Mouse (Mus musculus) heart, postnatal 10 days (tissue): Measurements from ENCODE around the gene Rgl1. TPM values are rescaled to one million over a fixed set of nuclear protein-coding genes. Genes with fewer than 3 reads are reported as not detected.
A peak's percentile ranks its signal among the peaks of the same experiment; 100 is the strongest.

Source experiments
- DNase-seq, 2 experiments: peaks; one replicate each; pipeline ENCODE4 v3.0.0; 2021
- intact Hi-C: fragments of 180-260 bp; cut with DNase I; formaldehyde crosslinking; loops from one replicate; pipeline ENCODE4 v1.15.1; 2025
- total RNA-seq, 2 experiments: library from RNA; stranded (reverse); gene quantifications; 2 replicates each; pipeline ENCODE4 v1.2.3; 2021

Gene Rgl1
- total RNA-seq, result 10 to 100 TPM; 59.3 to 72.0 TPM

DNA sequence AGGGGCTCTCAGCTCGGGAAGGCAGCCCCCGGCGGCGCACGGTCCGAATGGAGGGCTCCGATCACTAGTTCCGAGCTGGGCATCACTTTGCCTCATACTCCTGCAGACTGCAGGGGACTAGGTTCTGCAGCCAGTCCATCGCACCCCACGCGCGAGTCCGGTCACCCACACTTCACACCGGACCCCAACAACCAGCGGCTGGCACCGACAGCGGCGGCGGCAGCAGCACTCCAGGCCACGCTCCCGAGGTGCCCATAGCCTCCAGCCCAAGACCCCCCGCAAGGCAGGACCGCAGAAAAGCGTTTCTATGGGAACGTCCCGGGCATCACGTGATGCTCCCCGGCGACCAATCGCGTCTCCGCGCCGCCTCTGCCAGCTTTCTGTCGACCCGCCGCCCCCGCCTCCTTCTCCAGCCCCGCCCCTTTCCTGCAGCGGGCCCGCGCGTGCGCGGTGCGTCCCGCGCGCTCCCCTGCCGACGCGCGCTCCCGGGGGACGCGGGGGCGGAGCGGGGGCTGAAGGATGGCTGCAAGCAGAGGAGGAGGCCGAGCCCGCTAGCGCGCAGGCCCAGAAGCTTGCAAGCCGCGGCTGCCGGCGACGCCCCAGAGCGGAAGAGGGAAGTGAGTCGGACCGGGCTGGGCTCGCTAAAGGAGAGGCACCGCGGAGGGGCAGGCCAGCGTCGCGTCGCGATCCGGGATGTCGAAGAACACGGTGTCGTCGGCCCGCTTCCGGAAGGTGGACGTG, at the start of gene Rgl1, which contains the start of gene Arpc5:
TSS of gene Rgl1 (minus strand) at position 320 of the 741 bp plus-strand sequence.
TSS of gene Arpc5 (plus strand) at position 511 of the 741 bp plus-strand sequence.
- intact Hi-C loops, result loop anchor here (5.0 to 10.0 kb wide), 2 partner anchors 244 to 381 kb away; partner anchors contain the start of gene Tsen15
- DNase-seq, result peak; percentile 97 to 98

DNA sequence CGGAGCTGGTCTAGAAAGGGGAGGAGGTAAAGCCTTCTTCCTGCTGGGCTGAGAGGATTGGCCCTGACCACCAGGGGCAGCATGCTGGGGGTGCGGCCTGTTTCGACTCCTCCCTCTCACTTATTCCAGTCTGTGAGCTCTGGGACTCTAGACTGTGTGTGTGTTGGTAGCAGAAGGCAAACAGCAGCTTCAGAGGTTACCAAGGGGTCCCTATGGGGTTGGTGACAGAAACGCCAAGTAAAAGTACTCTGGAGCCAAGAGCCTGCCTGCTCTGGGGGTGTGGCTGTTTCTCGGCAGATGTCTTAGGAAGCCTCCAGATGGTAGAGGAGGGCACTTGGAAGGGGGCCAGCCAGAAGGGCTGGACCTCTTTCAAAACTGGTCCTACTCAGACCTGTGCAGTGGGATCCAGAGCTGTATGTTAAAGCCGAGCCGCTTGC, 49.1 kb upstream of the Rgl1 start:
- intact Hi-C loops, result no loop called here
- DNase-seq, result peak; percentile 24 to 57

DNA sequence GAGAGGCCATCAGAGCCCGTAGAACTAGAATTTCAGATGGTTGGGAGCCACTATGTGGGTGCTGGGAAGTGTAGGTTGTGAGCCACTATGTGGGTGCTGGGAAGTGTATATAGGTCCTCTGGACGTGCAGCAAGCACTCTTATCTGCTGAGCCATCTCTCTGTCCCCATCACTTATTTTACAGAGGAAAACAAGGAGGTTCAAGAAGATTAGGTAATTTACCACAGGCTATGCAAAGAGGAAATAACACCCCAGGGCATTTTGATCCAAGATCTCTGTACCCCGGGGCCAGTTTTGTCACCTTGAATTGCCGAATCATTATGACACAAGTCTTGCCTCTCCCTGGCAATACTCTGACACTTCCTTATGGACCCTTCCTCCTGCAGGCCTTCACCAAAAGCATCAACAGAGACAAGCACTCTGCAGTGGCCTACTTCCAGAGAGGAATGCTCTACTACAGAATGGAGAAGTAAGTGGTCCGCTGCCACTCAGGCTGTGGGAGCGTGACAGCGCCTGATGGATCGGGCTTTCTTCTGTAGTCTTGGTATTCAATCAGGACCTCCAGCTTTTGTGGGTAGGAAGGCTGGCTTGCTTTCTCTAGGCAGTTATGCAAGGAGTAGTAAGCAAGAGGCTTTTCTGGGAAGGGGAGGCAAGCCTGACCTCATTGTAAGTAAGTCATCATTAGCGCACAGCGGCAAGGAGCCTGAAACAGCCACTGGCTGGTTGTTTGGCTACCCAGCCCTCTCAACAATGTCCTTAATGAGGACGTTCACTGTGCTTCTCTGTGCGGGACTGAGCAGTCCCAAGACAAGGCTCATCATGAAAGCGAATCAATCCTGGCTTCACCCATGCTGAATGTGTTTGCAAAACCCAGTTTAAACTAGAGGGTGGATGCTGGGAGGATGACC, 44.6 kb upstream of the Rgl1 start:
- DNase-seq, result no peak
- intact Hi-C loops, result no loop called here

DNA sequence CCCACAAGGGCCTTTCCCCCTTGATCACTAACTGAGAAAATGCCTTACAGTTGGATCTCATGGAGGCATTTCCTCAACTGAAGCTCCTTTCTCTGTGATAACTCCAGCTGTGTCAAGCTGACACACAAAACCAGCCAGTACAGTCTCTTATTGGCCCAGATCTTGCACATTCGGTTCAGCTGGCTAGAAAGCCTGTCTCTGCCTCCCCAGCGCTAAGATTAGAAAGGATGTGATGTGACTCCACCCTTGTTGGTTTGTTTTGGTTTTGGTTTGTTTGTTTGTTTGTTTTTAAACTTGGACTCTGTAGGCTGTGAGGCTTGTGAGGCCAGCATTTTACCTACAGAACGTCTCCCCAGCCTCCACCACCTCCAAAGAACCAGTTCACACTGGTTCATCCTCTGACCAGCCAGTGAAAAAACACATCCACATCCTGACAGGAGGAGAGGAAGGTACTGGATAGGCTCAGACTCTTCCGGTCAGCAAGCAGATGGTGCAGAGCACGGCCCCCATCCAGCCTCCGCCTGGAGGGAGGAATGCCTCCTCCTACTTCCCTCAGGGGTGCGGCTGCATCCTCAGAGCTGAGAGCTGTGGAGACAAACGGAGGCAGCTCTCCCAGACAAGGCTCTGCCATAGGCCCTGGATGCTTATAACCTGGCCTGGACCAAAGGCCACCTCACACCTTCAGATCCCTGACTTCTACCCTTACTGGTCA, 43.5 kb upstream of the Rgl1 start:
- peak; percentile 38 for DNase-seq
- intact Hi-C loops, result no loop called here

DNA sequence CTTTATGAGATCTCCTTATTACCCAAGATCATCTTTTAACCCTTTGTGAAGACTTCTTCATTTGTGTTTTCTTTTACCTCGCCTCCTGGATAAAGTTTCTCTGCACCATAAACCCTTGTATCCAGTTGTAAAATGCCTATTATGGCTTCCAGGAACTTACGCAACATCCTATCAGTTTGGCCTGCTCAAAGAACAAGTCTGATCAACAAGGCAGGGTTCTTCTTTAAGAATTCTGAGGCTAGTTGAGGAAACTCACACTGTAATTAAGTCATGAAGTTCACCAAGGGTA, 42.2 kb upstream of the Rgl1 start:
- no peak for DNase-seq
- intact Hi-C loops, result no loop called here

DNA sequence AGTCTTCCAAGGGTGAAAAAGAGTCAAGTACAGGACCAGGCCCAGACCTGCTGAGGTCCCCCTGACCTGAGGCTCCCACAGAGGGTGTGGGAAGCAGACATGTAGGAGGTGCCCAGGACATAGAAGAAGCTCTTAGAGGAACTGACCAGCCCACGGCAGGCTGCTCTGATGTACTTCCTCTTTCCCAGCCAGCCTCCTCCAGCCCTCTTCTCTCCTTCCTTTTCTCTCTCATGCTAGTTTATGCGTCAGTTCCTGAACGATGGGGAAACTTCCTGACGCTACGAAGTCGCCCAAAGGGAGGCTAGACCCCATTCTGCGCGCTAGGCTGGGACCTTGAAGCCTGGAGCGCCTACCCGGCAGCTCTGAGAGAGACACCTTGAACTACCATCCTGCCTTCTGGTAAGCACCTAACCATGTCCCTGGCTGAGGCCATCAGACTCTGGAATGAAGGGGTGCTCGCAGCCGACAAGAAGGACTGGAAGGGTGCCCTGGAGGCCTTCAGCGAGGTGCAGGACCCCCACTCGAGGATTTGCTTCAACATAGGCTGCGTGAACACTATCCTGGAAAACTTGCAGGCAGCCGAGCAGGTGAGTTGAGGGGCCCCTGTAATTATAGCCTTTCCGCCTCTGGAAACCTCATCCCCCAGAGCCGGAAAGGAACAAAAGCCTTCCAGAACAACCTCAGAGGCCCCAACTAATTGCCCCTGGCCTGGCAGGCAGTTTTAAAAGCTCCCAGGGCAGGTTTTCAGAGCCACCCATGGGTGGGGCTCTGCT, 41.7 kb upstream of the Rgl1 start:
- intact Hi-C loops, result no loop called here
- no peak for DNase-seq

DNA sequence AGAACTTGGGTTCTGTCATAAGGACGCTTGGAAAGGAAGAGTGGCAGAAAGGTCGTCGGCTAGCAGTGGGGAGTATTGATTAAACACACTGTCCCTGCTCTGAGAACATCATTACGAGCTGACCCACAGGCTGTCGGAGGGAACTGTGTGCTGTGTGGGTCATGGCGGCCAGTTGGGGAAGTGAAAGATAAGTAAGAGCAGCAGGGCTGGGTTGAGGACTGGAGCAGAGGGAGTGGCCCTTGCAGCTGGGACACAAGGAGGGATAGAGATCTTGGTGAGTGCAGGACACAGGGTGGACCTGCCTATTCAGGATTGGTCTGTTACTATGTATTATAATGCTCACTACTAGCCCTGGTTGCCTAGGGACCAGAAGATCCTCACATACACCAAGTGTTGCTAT, 38.8 kb upstream of the Rgl1 start:
- intact Hi-C loops, result no loop called here
- DNase-seq, result no peak

DNA sequence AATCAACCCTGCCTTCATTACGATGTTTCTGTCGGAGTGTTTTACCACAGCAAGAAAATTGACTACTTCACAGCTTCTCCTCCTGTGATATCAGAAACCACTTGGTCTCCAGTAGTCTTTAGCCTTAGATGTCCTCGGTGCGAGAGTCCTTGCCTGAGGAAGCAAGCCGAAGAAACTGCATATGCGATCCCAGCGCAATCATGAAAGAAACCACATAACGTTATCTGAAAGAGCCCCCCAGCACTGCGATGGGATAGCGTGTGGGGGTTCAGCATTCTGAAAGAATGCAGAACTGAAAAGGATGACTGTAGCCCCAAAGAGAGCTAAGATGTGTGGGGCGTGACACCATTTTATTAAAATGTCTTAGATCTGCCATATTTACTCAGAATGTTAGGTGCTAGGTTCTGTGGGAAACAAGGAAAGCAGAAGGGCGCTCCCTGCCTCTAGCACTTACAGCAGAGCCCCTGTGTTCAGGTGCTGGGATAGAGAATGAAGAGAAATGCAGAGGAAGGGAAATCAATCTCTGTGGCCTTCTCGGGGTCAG, 34.6 kb upstream of the Rgl1 start:
- no peak for DNase-seq

DNA sequence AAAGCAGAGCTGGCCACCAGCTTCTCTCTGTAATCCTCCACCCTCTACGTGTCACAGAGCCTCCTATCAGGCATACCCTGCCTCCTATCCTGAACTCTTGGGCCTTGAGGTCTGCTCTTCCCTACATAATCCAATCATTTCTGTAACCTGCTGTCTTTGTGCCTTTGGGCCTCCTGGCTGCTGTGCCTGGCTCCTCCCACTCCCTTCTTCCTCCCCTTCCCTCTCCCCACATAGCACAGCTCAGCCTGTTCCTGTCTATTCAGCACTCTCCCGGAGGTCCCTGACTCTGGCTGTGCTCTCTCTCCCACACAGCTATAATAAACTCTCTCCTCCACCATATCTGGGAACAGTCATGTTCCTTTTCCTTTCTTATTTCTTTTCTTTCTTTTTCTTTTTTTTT, 33.7 kb upstream of the Rgl1 start, which contains the start of gene Ncf2:
TSS of gene Ncf2 (plus strand) at position 298 of the 400 bp plus-strand sequence.
- DNase-seq, result peak in 1 of 2 experiments; percentile 34
- intact Hi-C loops, result loop anchor here (10.0 kb wide), 1 partner anchor 595 kb away; no protein-coding TSS in a partner anchor

More for the DNA sequence above, 34.6 kb upstream of the Rgl1 start:
- intact Hi-C loops, result no loop called here

DNA sequence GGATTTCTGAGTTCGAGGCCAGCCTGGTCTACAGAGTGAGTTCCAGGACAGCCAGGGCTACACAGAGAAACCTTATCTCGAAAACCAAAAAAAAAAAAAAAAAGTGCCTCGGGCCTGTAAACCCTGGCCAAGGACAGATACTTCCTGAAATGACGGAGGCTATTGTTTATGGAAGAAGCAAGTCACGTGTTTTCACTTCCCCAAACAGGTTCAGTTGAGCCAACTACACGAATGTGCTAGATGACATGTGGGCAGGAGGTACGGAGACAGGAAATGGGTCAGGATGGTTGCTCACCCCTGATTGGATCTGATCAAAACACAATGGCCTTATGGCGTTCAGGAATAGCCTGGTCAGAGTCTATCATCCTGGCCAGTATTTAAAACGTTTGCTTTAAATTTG, 32.0 kb upstream of the Rgl1 start:
- intact Hi-C loops, result loop anchor here (10.0 kb wide), 1 partner anchor 597 kb away; no protein-coding TSS in a partner anchor
- no peak for DNase-seq

DNA sequence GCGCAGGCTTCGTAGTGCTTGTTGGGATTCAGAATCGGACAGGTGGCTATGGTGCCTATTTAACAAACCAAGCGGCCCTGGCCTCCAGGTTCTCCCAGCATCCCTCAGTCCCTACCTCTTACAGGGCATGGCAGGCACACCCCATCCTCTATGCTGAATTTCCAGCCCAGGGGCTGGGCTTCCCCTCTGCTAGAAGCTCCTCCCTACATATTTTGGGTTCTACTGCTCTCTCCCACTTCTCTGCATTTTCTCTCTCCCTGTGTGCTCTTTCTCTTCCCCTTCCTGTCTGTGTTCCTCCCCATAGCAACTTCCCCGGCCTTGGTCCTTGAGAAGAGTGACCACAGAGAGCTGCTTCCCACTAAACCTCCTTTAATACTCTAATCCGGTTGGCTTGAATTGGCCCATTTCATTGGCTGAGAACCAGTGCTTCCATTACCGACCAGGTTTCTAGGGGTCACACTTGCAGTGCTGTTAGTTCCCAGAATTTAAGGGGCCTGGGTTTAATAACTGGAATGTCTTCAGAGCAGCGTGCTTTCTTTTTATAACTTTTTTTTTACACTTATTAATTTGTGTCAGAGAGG, 30.6 kb upstream of the Rgl1 start:
- intact Hi-C loops, result loop anchor here (10.0 kb wide), 1 partner anchor 598 kb away; no protein-coding TSS in a partner anchor
- no peak for DNase-seq

DNA sequence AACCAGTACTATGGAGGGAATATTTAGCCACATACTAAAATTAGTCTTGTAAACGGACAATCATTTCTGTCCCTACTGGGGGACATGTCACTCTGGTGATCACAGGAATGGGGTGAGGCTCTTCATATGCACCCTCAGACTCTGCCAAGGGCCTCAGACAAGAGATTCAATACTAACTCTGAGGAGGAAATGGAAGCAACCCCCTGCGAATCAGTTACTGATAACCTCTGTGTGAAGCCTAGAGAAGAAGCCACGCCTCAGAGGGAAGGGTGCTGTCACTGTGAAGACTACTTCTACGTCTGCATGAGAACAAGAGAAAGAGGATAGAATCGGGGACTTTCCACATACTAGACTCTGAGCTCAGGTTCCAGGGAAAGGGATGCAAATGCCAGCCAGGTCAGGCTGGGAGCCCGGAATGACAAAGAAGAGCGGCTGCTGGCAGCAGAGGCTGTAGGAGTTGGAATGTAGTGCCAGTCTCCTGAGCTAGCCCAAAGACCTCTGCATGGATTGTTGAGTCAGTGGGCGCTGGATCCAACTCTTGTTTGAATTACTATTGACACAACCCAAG, 29.6 kb upstream of the Rgl1 start:
- intact Hi-C loops, result loop anchor here (10.0 kb wide), 1 partner anchor 599 kb away; no protein-coding TSS in a partner anchor
- no peak for DNase-seq

DNA sequence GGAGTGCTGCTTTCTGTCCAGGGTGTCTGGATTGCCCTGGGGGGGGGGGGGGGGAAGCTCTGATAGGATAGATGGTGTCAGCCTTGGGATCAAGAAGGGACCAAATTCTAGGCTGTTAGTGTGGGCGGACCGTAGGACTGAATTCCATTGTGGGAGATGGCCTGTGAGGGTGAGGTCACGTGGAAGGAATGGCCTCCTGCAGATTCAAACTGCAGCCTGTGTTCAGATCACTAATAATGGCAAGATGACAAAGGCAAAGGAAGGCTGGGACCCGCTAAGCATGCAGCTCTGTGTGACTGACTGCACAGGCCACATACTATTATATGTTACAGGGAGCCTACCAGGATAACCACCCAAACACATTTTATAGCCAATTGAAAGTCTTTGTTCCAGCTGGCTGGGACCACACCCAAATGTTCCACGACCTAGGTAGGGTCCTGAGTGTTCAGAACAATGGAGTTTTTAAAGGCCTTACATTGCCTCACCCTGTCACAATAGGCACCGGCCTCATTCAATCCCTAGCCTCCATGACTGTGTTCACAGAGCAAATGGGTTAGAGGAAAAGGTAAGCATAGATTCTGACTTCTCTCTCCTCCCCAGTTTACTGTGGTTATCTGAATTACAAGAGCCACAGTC, 27.5 kb upstream of the Rgl1 start:
- no peak for DNase-seq
- intact Hi-C loops, result loop anchor here (5.0 to 10.0 kb wide), 2 partner anchors 34 to 601 kb away; no protein-coding TSS in a partner anchor

DNA sequence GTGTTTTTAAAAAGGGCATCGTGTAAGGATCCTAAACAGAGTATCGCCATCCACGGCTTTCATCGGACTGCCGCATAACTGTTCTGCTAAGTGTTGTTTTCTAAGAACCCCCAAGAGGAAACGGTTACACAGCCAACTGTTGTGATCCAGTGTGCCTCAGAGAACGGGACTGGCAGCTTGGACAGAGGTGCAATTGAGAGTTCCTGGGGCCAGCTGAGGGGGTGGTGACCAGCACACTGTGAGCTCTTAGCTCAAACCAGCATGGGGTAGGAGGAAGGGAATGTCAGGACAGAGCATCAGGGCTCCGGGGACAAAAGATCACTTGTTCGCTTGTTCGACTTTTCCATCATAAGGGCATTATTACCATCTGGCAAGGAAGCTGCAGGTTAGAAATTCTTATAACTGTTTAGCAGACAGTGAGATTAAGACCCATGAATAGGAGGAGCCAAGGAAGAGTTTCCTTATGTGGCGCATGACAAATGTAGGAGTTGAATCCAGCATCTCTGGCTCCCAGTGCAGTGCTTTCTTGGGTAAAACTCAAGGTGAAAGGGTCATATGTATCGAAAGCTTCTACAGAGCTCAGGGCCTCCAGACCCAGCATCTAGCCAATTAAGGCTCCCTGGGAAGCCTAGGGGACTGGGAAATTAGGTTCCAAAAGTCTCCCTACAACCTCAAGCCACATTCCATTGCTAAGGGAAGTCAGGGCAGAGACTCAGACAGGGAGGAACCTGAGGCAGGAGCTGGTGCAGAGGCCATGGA, 26.8 kb upstream of the Rgl1 start:
- intact Hi-C loops, result loop anchor here (5.0 to 10.0 kb wide), 2 partner anchors 34 to 602 kb away; no protein-coding TSS in a partner anchor
- DNase-seq, result no peak

DNA sequence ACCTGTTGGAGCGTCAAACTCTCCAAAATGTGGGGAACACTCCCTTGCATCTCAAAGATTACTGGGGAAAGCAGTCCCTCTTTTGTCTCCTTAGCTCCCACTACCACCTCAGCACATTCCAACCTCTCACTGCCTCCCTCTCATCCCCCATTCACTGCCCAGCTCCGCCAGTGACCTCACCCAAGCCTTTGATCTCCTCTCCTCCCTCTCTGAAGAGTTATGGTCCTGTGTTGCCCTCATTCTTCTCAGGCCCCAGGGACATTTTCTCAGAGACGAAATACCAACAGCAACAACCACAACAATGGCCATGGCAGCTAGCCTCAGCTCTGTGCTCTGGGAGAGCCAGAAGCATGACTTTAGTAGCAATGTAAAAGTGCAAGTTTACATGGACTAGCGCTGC, 25.1 kb upstream of the Rgl1 start:
- intact Hi-C loops, result loop anchor here (2.0 to 10.0 kb wide), 3 partner anchors 36 to 604 kb away; no protein-coding TSS in a partner anchor
- no peak for DNase-seq

DNA sequence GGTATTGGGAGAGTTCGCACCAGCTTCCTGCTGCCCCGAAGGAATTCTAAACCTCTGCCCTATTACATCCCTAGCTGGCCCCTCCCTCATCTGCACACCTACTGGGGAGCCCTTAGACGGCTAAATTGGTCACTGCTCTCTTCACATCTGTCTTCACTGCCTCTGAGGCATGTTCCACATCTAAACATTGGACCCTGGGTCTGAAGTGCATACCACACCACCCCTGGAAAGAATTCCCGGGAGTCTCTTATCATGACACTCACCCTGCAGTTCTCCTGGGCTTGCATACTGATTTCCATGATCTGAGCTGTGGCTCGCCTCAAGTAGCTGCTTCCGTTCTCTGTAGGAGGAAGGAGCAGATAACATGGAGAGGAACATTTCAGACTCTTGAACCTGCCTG, 24.7 kb upstream of the Rgl1 start:
- DNase-seq, result no peak
- intact Hi-C loops, result loop anchor here (2.0 to 10.0 kb wide), 3 partner anchors 36 to 604 kb away; no protein-coding TSS in a partner anchor

DNA sequence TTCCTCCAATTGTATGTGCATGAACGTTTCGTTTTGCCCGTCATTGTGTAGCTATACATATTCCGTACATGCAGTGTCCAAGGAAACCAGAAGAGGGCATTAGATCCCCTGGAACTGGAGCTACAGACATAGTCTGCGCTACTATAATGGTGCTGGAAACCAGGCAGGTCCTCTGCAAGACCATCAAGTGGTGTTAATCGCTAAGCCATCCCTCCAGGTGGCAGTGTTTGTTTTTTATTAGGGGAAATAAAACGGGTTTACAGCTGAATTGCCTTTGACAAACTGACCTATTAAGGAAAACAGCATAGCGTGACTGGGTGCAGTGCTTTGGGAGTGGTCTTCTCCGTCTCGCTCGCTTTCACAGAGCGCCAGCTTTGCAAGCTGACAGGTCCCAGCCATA, 24.1 kb upstream of the Rgl1 start:
- intact Hi-C loops, result loop anchor here (2.0 to 10.0 kb wide), 3 partner anchors 37 to 605 kb away; no protein-coding TSS in a partner anchor
- DNase-seq, result peak; percentile 42 to 54
